Mouse (Mus musculus) stomach, embryonic 14.5 days (tissue): ENCODE results near the gene Atxn1. TPM values are rescaled to one million over a fixed set of nuclear protein-coding genes. Genes with fewer than 3 reads are reported as not detected.

Experiments
- ATAC-seq: fragments of 200-750 bp; cut with Nextera tagmentation; 2 replicates; pipeline ENCODE4 v1.8.0; 2017; ENCODE audit warnings: low read depth, moderate TSS enrichment; ENCODE audit not compliant: insufficient number of reproducible peaks, insufficient read depth, low FRiP score
- H3K27ac ChIP-seq: fragments of 300-500 bp; sonication (generic); 2 replicates; pipeline ENCODE4 v1.5.1; 2014; ENCODE audit warnings: mild to moderate bottlenecking, low read length, moderate library complexity, mixed read lengths
- H3K27me3 ChIP-seq: fragments of 300-500 bp; sonication (generic); 2 replicates; pipeline ENCODE4 v1.6.1; 2014; ENCODE audit warnings: low read length, control low read depth, mixed read lengths; ENCODE audit not compliant: control insufficient read depth, insufficient read depth
- H3K36me3 ChIP-seq: fragments of 300-500 bp; sonication (generic); 2 replicates; pipeline ENCODE4 v1.6.1; 2014; ENCODE audit warnings: mild to moderate bottlenecking, control low read depth, low read length, moderate library complexity, mixed read lengths; ENCODE audit not compliant: control insufficient read depth, insufficient read depth
- H3K4me1 ChIP-seq: fragments of 300-500 bp; sonication (generic); 2 replicates; pipeline ENCODE4 v1.6.1; 2014; ENCODE audit warnings: low read length, control low read depth, mixed read lengths; ENCODE audit not compliant: control insufficient read depth, insufficient read depth
- H3K4me2 ChIP-seq: fragments of 300-500 bp; sonication (generic); replicated peaks from 2 replicates; pipeline ENCODE4 v1.6.1; 2014; ENCODE audit warnings: low read depth, low read length, control low read depth
- H3K4me3 ChIP-seq: fragments of 300-500 bp; sonication (generic); 2 replicates; pipeline ENCODE4 v1.5.1; 2014; ENCODE audit warnings: low read depth, low read length, control low read depth
- H3K9ac ChIP-seq: fragments of 300-500 bp; sonication (generic); replicated peaks from 2 replicates; pipeline ENCODE4 v1.6.1; 2014; ENCODE audit warnings: low read depth, mild to moderate bottlenecking, control low read depth, low read length, moderate library complexity, mixed read lengths
- H3K9me3 ChIP-seq: fragments of 300-500 bp; sonication (generic); 2 replicates; pipeline ENCODE4 v1.6.1; 2016; ENCODE audit warnings: low read depth, low read length, control low read depth; ENCODE audit not compliant: control insufficient read depth
- WGBS: fragments of 180-500 bp; shearing (Covaris S2); extraction: QIAGEN DNeasy Blood & Tissue Kit; methylation state at CpG from one replicate; pipeline ENCODE4 v1.1.7; 2014; 5-methylcytosine and 5-hydroxymethylcytosine counted together
- polyA plus RNA-seq: library from polyadenylated mRNA; unstranded; fragments of >200 nt; fragmentation: Nextera tagmentation; extraction: Ambion mirVana; gene quantifications from 2 replicates; pipeline ENCODE4 v1.2.1, GENCODE M21; 2014

Atxn1 gene
- polyA plus RNA-seq, 1 experiment from 2014 or later = 6.5 TPM

DNA sequence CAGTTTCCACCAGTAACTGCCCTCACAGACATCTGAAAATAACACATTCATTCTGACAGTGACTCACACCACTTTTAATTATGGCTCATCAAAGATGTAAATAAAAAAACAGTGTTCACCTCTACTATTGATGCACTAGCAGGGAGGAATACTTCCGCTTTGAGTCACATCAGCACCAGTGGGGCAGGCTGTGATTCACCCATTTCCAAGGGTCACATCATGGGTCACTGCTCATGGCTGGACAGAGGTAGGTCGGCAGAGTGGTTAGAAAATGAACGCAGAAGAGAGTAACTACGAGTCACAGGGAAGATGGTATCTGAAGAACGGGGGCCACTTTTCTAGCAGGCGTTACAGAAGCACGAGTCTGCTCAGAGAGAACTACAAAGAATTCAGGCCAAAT lies 124.9 kb downstream of the Atxn1 start:
- Histone ChIP-seq H3K9me3 (no peaks in the 10 kb centered on the region), H3K27me3 (no peaks in the 10 kb centered on the region), H3K27ac (no peak overlapping the region), H3K9ac (no peak overlapping the region), H3K4me3 (no peak overlapping the region), H3K4me1 (no peaks in the 10 kb centered on the region), H3K36me3 (no peaks in the 10 kb centered on the region), H3K4me2 (no peak overlapping the region)
- WGBS = 83% methylated on average over 7 of the region's 7 CpGs
- ATAC-seq = no peak

DNA sequence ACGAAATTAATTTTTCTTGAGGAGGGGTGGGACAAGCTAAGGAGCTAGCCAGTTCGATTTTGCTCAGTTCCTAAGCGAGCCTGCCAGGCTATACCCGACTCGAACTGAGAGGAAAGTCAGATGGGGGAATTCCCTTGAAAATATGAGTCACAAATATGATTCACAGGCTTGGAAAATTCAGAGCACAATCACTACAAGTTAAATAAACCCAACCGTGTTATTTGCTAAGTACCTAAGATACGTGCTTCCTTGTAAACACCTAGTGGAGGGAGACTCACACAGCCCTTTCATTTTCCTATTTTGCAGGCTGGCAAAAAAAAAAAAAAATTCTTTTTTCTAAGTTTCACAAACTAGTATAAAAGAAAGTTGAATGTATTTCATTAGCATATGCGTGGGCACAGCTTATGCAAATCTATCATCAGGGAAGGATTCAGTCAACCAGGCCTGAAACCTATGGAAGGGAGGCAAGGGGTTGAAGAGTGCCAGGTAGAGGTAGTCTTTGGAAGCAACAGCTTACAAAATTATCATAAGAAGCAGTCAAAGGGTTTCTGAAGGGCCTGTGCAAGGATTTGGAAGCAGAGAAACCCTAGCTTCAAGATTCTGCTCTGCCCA lies 127.1 kb downstream of the Atxn1 start:
- H3K4me1 ChIP-seq = no peaks in the 10 kb centered on the region
- H3K36me3 ChIP-seq = no peaks in the 10 kb centered on the region
- WGBS = 75% methylated on average over 8 of the region's 8 CpGs
- no peak overlapping the region for H3K27ac ChIP-seq
- ATAC-seq = no peak
- H3K9me3 ChIP-seq = no peaks in the 10 kb centered on the region
- H3K4me2 ChIP-seq = no peak overlapping the region
- H3K27me3 ChIP-seq = no peaks in the 10 kb centered on the region
- no peak overlapping the region for H3K9ac ChIP-seq
- no peak overlapping the region for H3K4me3 ChIP-seq

DNA sequence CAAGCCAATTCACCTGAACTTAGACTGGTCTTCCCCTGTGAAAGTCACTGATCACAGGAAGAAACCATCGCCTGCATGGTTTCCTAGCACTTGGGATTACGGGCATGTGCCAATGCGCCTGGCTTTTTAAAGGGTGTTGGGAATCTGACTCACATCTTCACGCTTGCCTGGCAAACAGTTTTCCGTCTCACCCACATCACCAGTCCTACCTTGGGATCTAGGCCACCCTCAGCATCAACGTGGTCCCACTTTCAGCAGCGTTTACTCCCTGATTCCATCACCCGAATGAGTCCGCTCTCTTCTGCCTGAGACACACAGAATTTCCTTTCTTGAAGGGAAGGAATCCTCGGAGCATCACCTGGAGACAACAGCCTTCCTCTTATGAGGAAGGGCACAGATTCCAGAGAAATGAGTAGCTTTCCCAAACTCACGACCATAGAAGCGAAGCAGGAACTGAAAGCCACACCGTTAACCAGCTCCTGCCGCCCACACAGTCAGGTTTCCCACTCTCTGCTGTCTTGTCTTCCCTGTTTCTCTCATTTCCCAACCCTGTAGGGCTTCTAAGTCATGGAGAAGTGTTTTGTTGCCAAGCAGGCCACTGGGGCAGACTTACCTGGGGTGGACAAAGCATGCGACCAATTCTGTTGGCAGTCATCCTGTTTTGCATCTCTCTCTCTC lies 128.3 kb downstream of the Atxn1 start:
- Histone ChIP-seq H3K4me1 (no peaks in the 10 kb centered on the region), H3K4me2 (no peak overlapping the region), H3K9me3 (no peaks in the 10 kb centered on the region), H3K9ac (no peak overlapping the region), H3K4me3 (no peak overlapping the region), H3K27me3 (no peaks in the 10 kb centered on the region), H3K27ac (no peak overlapping the region), H3K36me3 (no peaks in the 10 kb centered on the region)
- no peak for ATAC-seq
- 93% methylated on average over 15 of the region's 15 CpGs for WGBS

- no peaks in the 10 kb centered on the region for H3K27me3 ChIP-seq
- 87% methylated on average over 2 of the region's 2 CpGs for WGBS
- no peak overlapping the region for H3K27ac ChIP-seq
- H3K9me3 ChIP-seq = no peaks in the 10 kb centered on the region
- H3K4me2 ChIP-seq = no peak overlapping the region
- H3K4me1 ChIP-seq = no peaks in the 10 kb centered on the region
- ATAC-seq = no peak
- H3K36me3 ChIP-seq = no peaks in the 10 kb centered on the region
- H3K4me3 ChIP-seq = no peak overlapping the region
- H3K9ac ChIP-seq = no peak overlapping the region
Measured at GRCm38 (mm10) chr13:45834300-45834699, 130.5 kb downstream of the Atxn1 start.

DNA sequence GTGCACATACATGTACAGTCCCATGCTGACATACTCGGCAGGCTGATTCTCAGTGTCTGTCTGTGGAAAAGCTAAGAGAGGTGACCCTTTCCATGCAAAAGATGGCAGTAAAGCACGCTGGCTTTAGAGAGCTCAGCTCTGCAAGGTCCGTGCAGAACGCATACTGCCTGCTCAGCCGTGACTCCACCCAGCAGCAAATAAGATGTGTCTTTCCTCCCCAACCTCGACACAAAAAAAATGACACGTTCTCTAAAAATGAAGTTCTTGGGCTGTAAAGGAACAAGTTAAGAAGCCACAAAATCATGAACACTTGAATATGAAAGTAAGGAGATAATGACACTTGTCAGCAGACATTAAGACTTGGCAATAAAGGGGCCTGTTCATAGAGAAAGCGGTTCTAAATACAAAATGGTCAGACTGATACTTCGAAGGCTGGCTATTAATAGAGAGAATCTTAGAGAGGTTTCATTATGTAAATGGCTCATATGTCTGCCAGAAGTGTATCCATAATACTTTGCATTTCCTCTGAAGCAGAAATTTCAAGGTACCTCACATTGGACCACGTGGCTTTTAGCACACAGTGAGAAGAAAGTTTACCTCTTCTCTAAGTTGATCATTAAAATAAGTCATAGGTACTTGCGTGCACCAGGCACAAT lies 132.0 kb downstream of the Atxn1 start:
- no peaks in the 10 kb centered on the region for H3K4me1 ChIP-seq
- H3K9me3 ChIP-seq = no peaks in the 10 kb centered on the region
- H3K36me3 ChIP-seq = no peaks in the 10 kb centered on the region
- no peaks in the 10 kb centered on the region for H3K27me3 ChIP-seq
- no peak overlapping the region for H3K27ac ChIP-seq
- WGBS = 81% methylated on average over 11 of the region's 11 CpGs
- no peak for ATAC-seq
- no peak overlapping the region for H3K4me3 ChIP-seq
- H3K9ac ChIP-seq = no peak overlapping the region
- no peak overlapping the region for H3K4me2 ChIP-seq

DNA sequence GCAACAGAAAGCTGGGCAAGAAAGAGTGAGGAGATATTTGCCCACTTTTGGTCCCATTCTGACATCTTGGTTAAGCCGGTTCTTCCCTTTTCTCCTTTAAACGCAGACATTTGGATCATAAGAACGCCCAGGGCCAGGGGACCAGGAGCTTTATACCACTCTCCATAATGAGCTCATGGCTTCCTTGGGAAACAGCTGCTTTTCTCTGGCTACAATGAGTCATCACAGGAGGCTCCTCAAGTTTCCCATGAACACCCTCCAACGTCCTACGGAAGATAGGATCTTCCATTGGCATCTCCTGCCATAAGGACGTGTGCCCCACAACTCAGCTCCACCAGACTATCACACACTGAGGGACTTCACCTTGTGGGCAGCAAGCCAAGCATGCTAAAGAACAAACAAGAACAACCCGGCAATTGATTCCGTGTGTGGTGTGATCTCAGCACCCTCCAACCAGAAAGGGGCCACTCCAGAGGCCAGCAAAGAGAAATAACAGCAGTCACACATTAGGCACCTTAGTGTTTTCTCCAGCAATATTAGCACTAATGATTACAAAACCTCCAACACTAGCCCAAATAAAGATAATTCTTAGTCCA lies 135.4 kb downstream of the Atxn1 start:
- H3K27ac ChIP-seq = no peak overlapping the region
- H3K4me2 ChIP-seq = no peak overlapping the region
- H3K27me3 ChIP-seq = no peaks in the 10 kb centered on the region
- no peak overlapping the region for H3K9ac ChIP-seq
- no peaks in the 10 kb centered on the region for H3K36me3 ChIP-seq
- WGBS = 81% methylated on average over 8 of the region's 8 CpGs
- ATAC-seq = no peak
- no peaks in the 10 kb centered on the region for H3K4me1 ChIP-seq
- peaks cover 6% of the 10 kb centered on the region; the same call in 1 of the 2 replicates for H3K9me3 ChIP-seq
- H3K4me3 ChIP-seq = no peak overlapping the region

GRCm38 (mm10) chr13:45828035-45828434 lies 136.8 kb downstream of the Atxn1 start:
- ATAC-seq = no peak
- 73% methylated on average over 7 of the region's 7 CpGs for WGBS

DNA sequence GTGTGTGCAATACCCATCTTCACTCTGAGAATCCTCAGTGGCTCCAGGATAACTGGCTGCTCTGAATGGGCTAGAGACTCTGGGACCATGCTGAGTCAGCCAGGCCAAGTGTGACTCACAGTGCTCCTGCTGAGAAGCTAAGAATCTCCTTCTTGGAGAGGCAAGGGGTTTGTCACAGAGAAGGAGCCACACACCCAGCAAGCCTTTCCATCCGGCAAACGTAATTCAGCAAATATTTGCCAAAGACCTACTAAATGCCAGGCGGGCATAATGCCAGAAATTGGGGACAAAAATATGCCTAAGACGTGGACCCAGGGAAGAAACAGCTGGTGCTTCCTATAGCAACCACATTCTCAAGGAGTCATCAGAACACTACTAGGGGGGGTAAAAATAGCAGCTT lies 137.2 kb downstream of the Atxn1 start:
- H3K27me3 ChIP-seq = no peaks in the 10 kb centered on the region
- no peak overlapping the region for H3K4me2 ChIP-seq
- H3K4me1 ChIP-seq = no peaks in the 10 kb centered on the region
- H3K36me3 ChIP-seq = no peaks in the 10 kb centered on the region
- no peak overlapping the region for H3K27ac ChIP-seq
- ATAC-seq = no peak
- no peak overlapping the region for H3K9ac ChIP-seq
- H3K4me3 ChIP-seq = no peak overlapping the region
- peaks cover 6% of the 10 kb centered on the region; the same call in 1 of the 2 replicates for H3K9me3 ChIP-seq
- 48% methylated on average over 4 of the region's 4 CpGs for WGBS

More at GRCm38 (mm10) chr13:45828035-45828434, 136.8 kb downstream of the Atxn1 start:
- no peak overlapping the region for H3K27ac ChIP-seq
- H3K4me3 ChIP-seq = no peak overlapping the region
- H3K9ac ChIP-seq = no peak overlapping the region
- no peaks in the 10 kb centered on the region for H3K27me3 ChIP-seq
- H3K36me3 ChIP-seq = no peaks in the 10 kb centered on the region
- H3K4me1 ChIP-seq = no peaks in the 10 kb centered on the region
- H3K4me2 ChIP-seq = no peak overlapping the region
- peaks cover 6% of the 10 kb centered on the region; the same call in 1 of the 2 replicates for H3K9me3 ChIP-seq
